Mouse (Mus musculus): ENCODE data around the gene Tsc22d4.

DNA sequence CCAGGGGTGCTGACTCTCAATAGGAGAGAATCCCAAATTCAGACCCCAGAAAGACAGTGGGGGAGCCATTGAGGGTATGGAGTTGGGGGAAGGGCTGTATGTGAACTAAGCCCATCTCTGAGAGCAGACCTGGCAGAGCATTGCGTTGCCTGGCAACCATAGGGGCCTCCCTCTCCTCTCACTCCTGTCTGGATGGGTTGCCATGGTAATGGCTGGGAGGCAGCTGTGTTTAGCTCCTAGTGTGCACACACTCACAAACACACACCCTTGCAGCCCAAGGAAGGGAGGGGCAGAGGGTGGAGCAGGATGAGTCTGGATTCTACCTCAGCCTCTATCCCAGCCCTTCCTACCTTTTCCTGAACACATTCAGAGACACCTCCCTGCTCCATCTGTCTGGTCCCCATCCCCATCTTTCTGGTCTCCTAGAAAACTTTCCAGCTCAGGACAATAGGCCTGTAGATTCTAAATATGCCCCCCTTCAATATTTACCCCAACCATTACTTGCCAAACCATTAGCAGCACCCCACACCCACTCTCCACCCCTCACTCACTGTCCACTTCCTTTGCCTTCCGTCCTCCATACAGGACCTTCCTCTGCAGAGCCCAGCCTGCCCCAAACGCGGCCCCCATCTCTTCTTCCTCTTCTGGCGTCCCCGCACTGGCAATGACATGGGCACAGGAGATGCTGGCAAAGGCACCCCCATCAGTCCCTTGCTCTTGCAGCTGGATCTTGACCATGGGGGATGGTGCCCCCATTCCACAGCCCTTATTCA is 11.1 kb upstream of the Tsc22d4 start:
- TF ChIP-seq GATA1 (IDR thresholded peaks at IDR 0.05; ENCODE audit: borderline replicate concordance, low read length) (no peak), CTCF (IDR thresholded peaks at IDR 0.05; ENCODE audit: low read depth, low read length) (no peak), TAL1 (conservative IDR thresholded peaks at IDR 0.05; ENCODE audit: low read depth, low read length) (no peak), POLR2AphosphoS5 (IDR thresholded peaks at IDR 0.05; ENCODE audit: insufficient replicate concordance, low read depth, low read length) (no peak)
